Mouse (Mus musculus): Measurements from ENCODE around the gene Slco2b1.

Slco2b1 gene

DNA sequence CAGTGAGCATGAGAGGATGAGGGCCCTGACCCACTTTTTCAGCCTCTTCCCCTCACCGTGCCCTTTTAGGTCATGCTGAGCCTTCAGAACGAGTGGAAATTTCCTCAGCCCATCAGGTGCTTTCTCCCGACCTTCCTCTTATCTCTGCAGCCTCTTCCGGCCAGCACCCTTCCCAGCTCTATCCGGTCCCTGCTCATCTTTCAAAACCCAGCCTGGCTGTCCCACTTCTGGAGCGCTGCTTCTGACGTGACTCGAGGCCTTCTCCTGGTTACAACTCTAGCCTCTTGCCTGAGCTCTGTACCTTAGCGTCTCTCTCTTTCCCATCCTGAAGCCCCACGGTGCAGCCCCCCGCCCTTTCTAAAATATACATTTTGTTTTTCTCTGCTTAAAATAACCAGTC, 56.9 kb downstream of the Slco2b1 start:
- WGBS, result 86% methylated on average over 11 of the region's 11 CpGs

DNA sequence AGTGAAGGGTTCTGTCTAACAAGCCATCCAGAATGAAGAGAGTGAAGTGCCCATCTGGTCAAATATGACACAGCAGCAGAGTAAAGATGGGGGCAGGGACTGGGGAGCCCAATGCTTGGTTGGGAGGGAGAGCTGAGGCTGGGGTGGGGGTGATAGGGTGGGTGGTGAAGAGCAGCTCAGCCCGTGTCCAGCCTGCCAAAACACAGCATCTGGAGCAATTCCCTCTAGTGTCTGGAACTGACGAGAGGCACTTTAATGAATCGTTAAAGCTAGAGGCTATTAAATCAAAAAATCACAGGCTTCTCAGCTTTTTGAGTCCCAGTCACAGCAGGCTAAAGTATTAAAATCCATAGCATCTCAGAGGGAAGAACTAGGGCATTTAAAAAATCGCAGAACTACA, 61.6 kb downstream of the Slco2b1 start:
- WGBS, result 36% methylated on average over 4 of the region's 4 CpGs

DNA sequence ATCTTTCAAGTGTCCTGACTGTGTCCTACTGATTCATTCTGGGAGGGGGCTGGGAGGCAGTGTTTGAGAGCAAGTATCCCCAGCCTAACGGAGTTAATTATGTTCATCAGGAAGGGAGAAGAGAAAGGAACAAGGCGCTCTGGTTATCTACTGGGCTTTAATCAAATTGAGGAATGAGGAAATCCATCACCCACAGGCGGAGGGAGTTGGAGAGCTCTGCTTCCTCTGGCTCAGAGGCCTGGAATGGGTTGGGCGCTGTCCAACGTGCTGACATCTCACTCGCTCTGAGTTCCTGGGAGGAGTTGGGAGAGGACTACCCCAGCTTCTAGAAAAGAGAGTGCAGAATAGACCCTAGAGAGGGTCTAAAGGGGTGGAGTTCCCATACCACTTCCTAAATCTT, 62.5 kb downstream of the Slco2b1 start:
- 37% methylated on average over 6 of the region's 6 CpGs for WGBS

DNA sequence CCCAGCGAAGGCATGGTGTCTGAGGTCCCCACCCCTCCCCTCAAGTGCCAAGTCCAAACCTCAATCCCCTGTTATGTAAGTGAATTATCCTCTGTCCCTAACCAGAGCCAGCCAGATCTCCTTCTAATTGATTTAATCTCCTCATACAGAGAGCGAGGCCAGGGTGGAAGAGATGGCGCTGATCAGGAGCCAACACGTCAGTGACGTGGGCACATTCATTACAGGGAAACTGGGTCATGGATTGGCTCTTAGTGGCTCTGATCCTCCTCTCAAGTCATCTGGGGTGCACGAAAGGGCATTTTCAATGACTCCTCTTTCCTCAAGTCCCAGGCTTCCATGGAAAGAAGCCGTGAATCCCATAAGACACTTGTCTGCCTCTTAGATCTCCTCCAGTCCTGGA, 66.4 kb downstream of the Slco2b1 start:
- 81% methylated on average over 7 of the region's 7 CpGs for WGBS

DNA sequence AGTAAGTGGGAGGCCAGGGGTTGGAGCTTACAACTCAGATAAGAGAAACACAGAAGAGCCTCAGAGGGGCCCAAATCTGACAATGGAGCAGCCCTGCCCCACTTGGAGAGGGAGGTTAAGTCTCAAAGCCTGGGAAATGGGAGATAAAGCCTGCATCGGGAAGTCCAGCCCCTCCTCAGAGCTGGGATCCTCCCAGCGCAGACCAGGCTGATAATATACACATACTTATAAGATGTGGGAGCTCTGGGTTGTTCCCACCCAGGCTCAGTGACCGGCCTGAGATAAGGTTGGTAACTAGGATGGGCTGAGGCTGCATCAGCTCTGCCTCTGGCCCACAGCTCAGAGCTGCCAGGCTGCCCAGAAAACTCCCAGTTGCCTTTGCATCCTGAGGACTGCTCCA, 69.1 kb downstream of the Slco2b1 start:
- 71% methylated on average over 3 of the region's 3 CpGs for WGBS

GRCm38 (mm10) chr7:99641245-99641644, 69.9 kb downstream of the Slco2b1 start:
- 48% methylated on average over 4 of the region's 4 CpGs for WGBS

DNA sequence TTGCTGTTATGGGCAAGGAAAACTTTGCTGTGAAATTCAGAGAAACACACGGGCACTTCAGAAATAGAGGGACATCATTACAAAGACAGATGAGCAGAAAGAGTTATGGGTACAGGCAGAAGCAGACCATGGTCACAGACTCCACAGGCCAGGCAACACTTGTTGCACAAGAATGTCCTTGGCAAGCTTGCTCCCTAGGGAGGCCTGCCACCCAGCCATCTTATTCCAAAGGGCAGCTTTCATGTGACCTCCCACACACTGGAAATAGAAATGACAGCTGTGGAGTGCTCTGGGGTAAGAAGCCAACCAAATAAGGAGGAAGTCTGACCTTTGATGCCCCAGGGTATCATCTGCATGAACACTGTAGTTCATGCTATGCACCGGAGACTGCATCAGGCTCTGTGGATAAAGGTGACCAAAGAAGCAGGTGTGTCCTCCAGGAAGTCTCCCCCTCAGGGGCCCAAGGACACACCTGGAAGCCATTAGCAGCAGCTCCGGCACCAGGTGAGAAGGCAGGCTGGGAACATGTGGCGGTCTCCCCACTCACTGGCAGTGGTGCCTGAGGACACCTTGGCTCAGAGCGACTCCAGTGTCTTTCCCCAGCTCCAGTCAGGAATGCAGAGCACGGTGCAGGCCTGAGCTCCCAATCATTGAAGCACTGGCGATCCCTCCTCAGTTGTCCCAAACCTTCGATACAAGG, 77.0 kb downstream of the Slco2b1 start:
- 85% methylated on average over 8 of the region's 8 CpGs for WGBS

GRCm38 (mm10) chr7:99632286-99632685, 78.9 kb downstream of the Slco2b1 start:
- 61% methylated on average over 6 of the region's 6 CpGs for WGBS

GRCm38 (mm10) chr7:99627366-99627765, 83.8 kb downstream of the Slco2b1 start:
- 49% methylated on average over 7 of the region's 7 CpGs for WGBS

DNA sequence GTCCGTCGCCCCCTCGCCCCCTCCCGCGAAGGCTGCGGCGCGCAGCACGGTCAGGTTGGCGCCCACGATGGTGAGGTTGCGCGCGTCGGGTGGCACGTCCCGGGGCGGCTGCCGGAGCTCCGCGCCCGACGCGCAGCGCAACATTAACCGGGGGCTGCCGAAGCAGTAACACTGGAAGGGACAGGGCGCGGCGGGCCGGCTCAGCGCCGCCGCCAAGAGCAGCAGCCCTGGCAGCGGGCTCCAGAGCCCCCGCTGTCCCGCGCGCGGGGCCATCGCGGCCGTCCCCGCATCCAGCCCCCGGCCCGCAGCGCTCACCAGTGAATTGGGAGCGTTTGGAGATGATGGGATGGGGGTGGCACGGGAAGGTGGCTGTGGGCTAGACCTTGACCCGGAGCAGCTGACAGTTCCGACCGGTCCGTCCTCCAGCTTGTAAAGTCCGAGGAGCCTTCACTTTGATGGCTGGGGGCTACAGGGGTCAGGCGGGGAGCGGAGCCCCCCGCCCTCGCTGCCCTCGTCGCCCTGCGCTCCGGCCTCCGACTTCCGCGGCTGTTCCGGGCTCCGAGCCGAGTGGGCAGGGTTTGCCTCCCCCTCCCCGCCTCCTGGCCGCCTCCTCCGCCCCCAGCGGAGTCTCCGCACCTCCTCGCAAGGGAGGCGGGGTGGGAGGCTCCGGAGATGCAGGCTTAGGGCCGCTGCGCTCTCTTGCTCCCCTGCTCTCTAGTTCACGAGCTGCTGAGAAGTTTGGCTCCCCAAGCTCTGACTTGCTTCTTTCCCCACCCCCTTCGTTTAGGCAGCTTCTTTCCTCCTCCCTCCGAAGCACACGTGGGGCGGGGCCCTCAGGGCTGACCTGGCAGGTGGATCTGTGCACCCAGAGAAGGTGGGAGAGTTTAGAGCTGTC, 84.5 kb downstream of the Slco2b1 start, which contains the start of gene Tpbgl:
TSS of gene Tpbgl (minus strand) at position 728 of the 895 bp plus-strand sequence.
- WGBS, result under 1% methylated on average over 79 of the region's 83 CpGs

DNA sequence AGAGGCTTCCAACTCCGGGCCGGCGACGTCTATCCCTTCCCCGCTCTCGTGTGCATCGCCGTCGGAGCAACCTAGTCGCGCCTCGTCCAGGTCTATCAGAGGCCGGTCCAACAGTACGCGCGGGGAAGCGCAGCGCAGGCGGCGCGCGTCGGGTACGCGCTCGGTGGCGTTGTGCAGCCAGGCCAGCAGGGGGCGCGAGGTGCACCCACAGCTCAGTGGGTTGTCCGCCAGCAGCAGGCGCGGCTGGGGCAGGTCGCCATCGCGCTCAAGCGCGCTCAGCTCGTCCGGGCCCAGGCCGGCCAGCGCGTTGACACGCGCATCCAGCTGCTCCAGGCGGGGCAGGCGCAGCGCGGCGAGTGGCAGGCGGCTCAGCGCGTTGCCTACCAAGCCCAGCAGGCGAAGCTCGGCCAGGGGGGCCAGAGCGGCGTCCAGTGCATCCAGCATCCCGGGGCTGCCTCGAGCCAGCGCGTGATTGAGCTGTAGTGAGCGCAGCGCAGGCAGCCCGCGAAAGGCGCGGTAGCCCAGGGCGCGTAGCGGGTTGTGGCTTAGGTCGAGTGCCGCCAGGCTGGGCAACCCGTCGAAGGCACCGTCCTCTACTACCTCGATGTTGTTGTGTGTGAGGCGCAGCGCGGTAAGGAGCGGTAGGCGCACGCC, 85.3 kb downstream of the Slco2b1 start:
- under 1% methylated on average over 81 of the region's 81 CpGs for WGBS

DNA sequence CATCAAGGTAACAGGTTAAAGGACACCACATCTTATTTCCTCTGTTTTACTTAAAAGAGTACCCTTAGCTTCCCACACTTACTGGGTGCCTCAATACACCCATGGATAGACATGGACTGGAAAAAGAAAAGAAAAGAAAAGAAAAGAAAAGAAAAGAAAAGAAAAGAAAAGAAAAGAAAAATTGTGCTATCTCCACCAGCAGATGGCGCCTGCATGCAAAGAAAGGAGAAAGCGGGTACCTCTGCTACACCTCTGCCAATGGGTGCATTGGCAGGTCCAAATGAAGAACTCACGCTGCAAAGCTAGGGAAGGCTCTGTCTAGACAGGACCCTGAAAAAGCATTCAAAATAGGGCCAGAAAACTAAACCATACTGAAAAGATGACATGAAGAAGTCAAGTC, 92.3 kb downstream of the Slco2b1 start:
- 4% methylated on average over 3 of the region's 3 CpGs for WGBS

DNA sequence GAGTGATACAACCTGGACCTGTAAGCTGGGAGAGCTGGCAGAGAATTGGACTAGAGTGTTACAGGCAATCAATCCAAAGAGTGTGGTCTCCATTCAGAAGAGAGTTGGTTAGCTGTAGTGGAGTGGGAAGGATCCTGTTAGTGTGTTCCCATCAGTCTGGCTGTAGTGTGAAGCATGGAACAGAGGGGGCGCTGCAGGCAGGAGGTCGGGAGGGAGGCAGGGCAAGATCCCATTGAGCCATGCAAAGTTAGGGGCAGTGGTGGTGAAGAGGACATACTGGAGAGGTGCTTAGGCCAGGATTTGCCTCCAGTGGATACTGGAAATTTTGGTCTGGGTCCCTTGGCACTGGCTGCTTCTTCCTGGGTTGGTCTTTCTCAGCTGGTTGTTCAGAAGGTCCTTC, 92.9 kb downstream of the Slco2b1 start:
- WGBS, result 82% methylated on average over 2 of the region's 2 CpGs
